Mouse (Mus musculus): ENCODE data around the gene Man1c1.
A peak's percentile ranks its signal among the peaks of the same experiment; 100 is the strongest.

Gene Man1c1

GRCm38 (mm10) chr4:134638111-134638550, 66.0 kb downstream of the Man1c1 start:
- DNase-seq (ENCODE audit: low spot score in 2 of 2): no peak

GRCm38 (mm10) chr4:134636406-134636805, 67.7 kb downstream of the Man1c1 start:
- no peak for DNase-seq (ENCODE audit: low spot score in 2 of 2)

- no peak for DNase-seq (ENCODE audit: low spot score in 2 of 2)
These were observed 70.1 kb downstream of the Man1c1 start for GRCm38 (mm10) chr4:134634001-134634400.

GRCm38 (mm10) chr4:134632131-134632711, 71.9 kb downstream of the Man1c1 start:
- DNase-seq (ENCODE audit: low spot score in 2 of 2): peak in 1 of 2 experiments; percentile 51

GRCm38 (mm10) chr4:134631471-134632130, 72.5 kb downstream of the Man1c1 start:
- peak; percentile 60 to 79 for DNase-seq (ENCODE audit: low spot score in 2 of 2)

- no peak for DNase-seq (ENCODE audit: low spot score in 2 of 2)
These were observed 75.3 kb downstream of the Man1c1 start for GRCm38 (mm10) chr4:134628575-134629384.

GRCm38 (mm10) chr4:134628058-134628457, 76.0 kb downstream of the Man1c1 start:
- no peak for DNase-seq (ENCODE audit: low spot score in 2 of 2)

- no peak for DNase-seq (ENCODE audit: low spot score in 2 of 2)
These were observed 77.2 kb downstream of the Man1c1 start for GRCm38 (mm10) chr4:134626883-134627282.

GRCm38 (mm10) chr4:134626350-134626749, 77.7 kb downstream of the Man1c1 start:
- DNase-seq (ENCODE audit: low spot score in 2 of 2): peak; percentile 54 to 57

- no peak for DNase-seq (ENCODE audit: low spot score in 2 of 2)
These were observed 79.8 kb downstream of the Man1c1 start for GRCm38 (mm10) chr4:134624109-134624862.

GRCm38 (mm10) chr4:134621695-134622094, 82.4 kb downstream of the Man1c1 start:
- DNase-seq (ENCODE audit: low spot score in 2 of 2): no peak

- DNase-seq (ENCODE audit: low spot score in 2 of 2): no peak
These were observed 83.8 kb downstream of the Man1c1 start for GRCm38 (mm10) chr4:134620246-134620645.

GRCm38 (mm10) chr4:134619489-134619870, 84.6 kb downstream of the Man1c1 start:
- no peak for DNase-seq (ENCODE audit: low spot score in 2 of 2)

GRCm38 (mm10) chr4:134618810-134619488, 85.1 kb downstream of the Man1c1 start:
- no peak for DNase-seq (ENCODE audit: low spot score in 2 of 2)

- no peak for DNase-seq (ENCODE audit: low spot score in 2 of 2)
These were observed 86.3 kb downstream of the Man1c1 start for GRCm38 (mm10) chr4:134617779-134618178.

- DNase-seq (ENCODE audit: low spot score in 2 of 2): no peak
These were observed 88.0 kb downstream of the Man1c1 start for GRCm38 (mm10) chr4:134615929-134616625.

- DNase-seq (ENCODE audit: low spot score in 2 of 2): no peak
These were observed 91.9 kb downstream of the Man1c1 start for GRCm38 (mm10) chr4:134612070-134612667.

- DNase-seq (ENCODE audit: low spot score in 2 of 2): no peak
These were observed 93.5 kb downstream of the Man1c1 start for GRCm38 (mm10) chr4:134610616-134611015.

GRCm38 (mm10) chr4:134607679-134608078, 96.4 kb downstream of the Man1c1 start:
- DNase-seq (ENCODE audit: low spot score in 2 of 2): no peak

- no peak for DNase-seq (ENCODE audit: low spot score in 2 of 2)
These were observed 98.0 kb downstream of the Man1c1 start for GRCm38 (mm10) chr4:134606054-134606453.

Measured in frontal cortex, postnatal 14 days (tissue).